Mouse (Mus musculus) G1E (cell line): ENCODE measurements around the gene Ttll8. TPM values are rescaled to one million over a fixed set of nuclear protein-coding genes. Genes with fewer than 3 reads are reported as not detected.

ENCODE experiments used
- ATAC-seq: 2 replicates; pipeline ENCODE4 v1.8.0; 2016; ENCODE audit warnings: mild to moderate bottlenecking; ENCODE audit not compliant: insufficient number of reproducible peaks, poor library complexity, low FRiP score, severe bottlenecking; ENCODE audit errors: extremely low read depth
- DNase-seq: peaks from one replicate; pipeline ENCODE4 v3.0.0; 2012; ENCODE audit warnings: low spot score
- H3K27me3 ChIP-seq: 2 replicates; pipeline ENCODE4 v1.6.1; 2012; ENCODE audit warnings: mild to moderate bottlenecking, low read length, inconsistent platforms; ENCODE audit not compliant: insufficient read depth
- H3K36me3 ChIP-seq: replicated peaks from 2 replicates; pipeline ENCODE3; 2012; ENCODE audit warnings: mild to moderate bottlenecking, inconsistent platforms
- H3K4me1 ChIP-seq: 2 replicates; pipeline ENCODE4 v1.6.1; 2012; ENCODE audit warnings: low read depth, low read length, inconsistent platforms, mixed read lengths; ENCODE audit not compliant: insufficient read depth
- H3K4me3 ChIP-seq: 2 replicates; pipeline ENCODE4 v1.5.1; 2012; ENCODE audit warnings: low read depth, mild to moderate bottlenecking, inconsistent platforms, low read length, moderate library complexity, mixed read lengths
- H3K9me3 ChIP-seq: replicated peaks from 2 replicates; pipeline ENCODE4 v1.6.1; 2012; ENCODE audit warnings: inconsistent platforms
- CTCF ChIP-seq: IDR thresholded peaks from 2 replicates; pipeline ENCODE4 v1.5.1; 2012; ENCODE audit warnings: low read depth, low read length, inconsistent platforms, mixed read lengths
- GATA1 ChIP-seq: IDR thresholded peaks from 2 replicates; pipeline ENCODE4 v1.6.1; 2012; ENCODE audit warnings: borderline replicate concordance, low read length, inconsistent platforms, mixed read lengths
- GATA2 ChIP-seq: IDR thresholded peaks from 2 replicates; pipeline ENCODE4 v1.6.1; 2012; ENCODE audit warnings: low read depth, low read length, inconsistent platforms, borderline replicate concordance
- POLR2AphosphoS5 ChIP-seq: IDR thresholded peaks from 2 replicates; pipeline ENCODE4 v1.6.1; 2012; ENCODE audit warnings: low read depth, low read length, inconsistent platforms; ENCODE audit not compliant: insufficient replicate concordance
- TAL1 ChIP-seq: conservative IDR thresholded peaks from 2 replicates; pipeline ENCODE4 v1.6.1; 2012; ENCODE audit warnings: low read depth, low read length, inconsistent platforms, mixed read lengths
- polyA plus RNA-seq: library from polyadenylated mRNA; stranded (reverse); fragments of >175 nt; gene quantifications from 2 replicates; pipeline ENCODE4 v1.2.3, GENCODE M21; 2012
- total RNA-seq, 2 experiments: library from RNA; stranded (forward) in 1 of 2; stranded (reverse) in 1 of 2; fragments of 200-1000 nt in 1 of 2; fragments of >200 nt in 1 of 2; fragmentation: Nextera tagmentation in 1 of 2; gene quantifications; 2 replicates each; pipeline ENCODE4 v1.2.3; 2014 to 2017

Ttll8 gene
- total and polyA plus RNA-seq, 3 experiments = 0.49 TPM; not detected in 2

DNA sequence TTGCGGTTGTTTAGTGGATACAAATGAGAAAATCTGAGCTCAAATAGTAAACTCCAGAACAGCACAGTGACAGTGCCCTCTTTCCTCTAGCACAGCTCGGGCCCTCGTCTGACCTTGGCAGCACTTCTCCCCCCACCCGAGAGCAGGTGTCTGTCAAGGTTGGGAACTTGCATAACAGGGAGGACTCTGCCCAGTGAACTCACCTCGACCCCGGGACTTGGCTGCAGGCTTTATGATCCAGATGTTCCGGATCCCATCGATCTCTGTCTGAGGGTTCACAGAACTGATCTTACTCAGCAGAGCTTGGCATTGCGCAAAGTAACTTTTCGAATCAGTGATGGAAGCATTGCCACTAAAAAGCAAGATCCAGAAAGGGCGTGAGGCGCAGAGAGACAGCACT lies 34.9 kb downstream of the Ttll8 start:
- TF ChIP-seq GATA2 = no peak
- TF ChIP-seq TAL1 = no peak
- TF ChIP-seq GATA1 = no peak
- no peak for TF ChIP-seq POLR2AphosphoS5
- TF ChIP-seq CTCF = no peak
- Histone ChIP-seq H3K27me3 (peaks cover 4% of the 10 kb centered on the region; the same call in 1 of the 2 replicates), H3K4me3 (no peak overlapping the region), H3K36me3 (no peaks in the 10 kb centered on the region), H3K9me3 (no peaks in the 10 kb centered on the region), H3K4me1 (no peaks in the 10 kb centered on the region)
- DNase-seq (no peak), ATAC-seq (no peak)

DNA sequence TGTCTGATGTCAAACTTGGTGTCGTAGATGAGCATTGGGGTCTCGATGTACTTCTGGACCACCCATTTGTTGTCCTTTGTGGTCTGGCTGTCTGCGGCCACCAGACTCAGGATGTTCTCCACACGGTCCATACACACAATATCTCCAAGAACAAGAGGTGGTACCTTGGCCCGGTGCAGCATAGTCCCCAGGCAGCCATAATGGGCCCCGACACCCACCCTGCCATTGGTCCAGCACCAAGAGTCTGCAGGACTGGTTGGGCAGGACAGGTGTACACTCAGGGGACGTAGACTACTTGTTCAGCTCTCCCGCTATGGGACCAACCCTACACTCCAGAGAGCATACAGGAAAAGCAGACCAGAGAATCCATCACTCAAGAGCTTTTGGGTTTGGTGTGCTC lies 37.1 kb downstream of the Ttll8 start:
- Histone ChIP-seq H3K9me3 (no peaks in the 10 kb centered on the region), H3K27me3 (peaks cover 4% of the 10 kb centered on the region; the same call in 1 of the 2 replicates), H3K36me3 (no peaks in the 10 kb centered on the region), H3K4me3 (no peak overlapping the region), H3K4me1 (no peaks in the 10 kb centered on the region)
- DNase-seq = no peak
- ATAC-seq = no peak
- TF ChIP-seq TAL1 (no peak), GATA1 (no peak), CTCF (no peak), POLR2AphosphoS5 (no peak), GATA2 (no peak)

- H3K4me3 ChIP-seq = no peak overlapping the region
- DNase-seq = no peak
- H3K4me1 ChIP-seq = no peaks in the 10 kb centered on the region
- no peaks in the 10 kb centered on the region for H3K27me3 ChIP-seq
- no peak for ATAC-seq
- no peaks in the 10 kb centered on the region for H3K36me3 ChIP-seq
- H3K9me3 ChIP-seq = no peaks in the 10 kb centered on the region
- TF ChIP-seq CTCF (no peak), GATA2 (no peak), POLR2AphosphoS5 (no peak), TAL1 (no peak), GATA1 (no peak)
Measured at GRCm38 (mm10) chr15:88916366-88916765, 37.9 kb downstream of the Ttll8 start.

DNA sequence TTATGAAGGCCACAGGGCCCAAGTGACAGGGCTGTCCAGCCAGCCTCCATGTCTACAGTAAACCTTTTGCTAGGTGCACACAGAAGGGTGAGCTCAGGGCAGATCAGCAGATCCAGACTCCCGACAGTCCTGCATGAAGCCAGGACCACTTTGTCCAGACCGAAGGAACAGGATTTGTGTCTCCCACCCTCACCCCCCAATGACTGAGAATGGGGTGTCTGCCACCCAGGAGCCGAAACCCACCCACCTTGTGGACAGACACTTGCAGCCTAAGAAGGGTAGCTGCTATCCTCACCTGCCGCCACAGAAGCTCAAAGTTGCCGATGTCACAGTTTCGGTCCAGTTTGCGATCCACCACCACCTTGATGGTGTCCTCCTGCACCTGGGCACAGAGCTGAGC lies 39.2 kb downstream of the Ttll8 start:
- H3K27me3 ChIP-seq = no peaks in the 10 kb centered on the region
- TF ChIP-seq TAL1 (no peak), CTCF (no peak), POLR2AphosphoS5 (no peak), GATA1 (no peak), GATA2 (no peak)
- H3K4me1 ChIP-seq = no peaks in the 10 kb centered on the region
- ATAC-seq (no peak), DNase-seq (no peak)
- H3K4me3 ChIP-seq = no peak overlapping the region
- H3K36me3 ChIP-seq = no peaks in the 10 kb centered on the region
- no peaks in the 10 kb centered on the region for H3K9me3 ChIP-seq

GRCm38 (mm10) chr15:88906347-88906746 lies 47.9 kb downstream of the Ttll8 start:
- Histone ChIP-seq H3K4me1 (no peaks in the 10 kb centered on the region), H3K4me3 (no peak overlapping the region), H3K9me3 (no peaks in the 10 kb centered on the region), H3K36me3 (no peaks in the 10 kb centered on the region), H3K27me3 (no peaks in the 10 kb centered on the region; the same call in 1 of the 2 replicates)
- DNase-seq = no peak
- ATAC-seq = no peak
- TF ChIP-seq POLR2AphosphoS5 (no peak), CTCF (no peak), GATA2 (no peak), GATA1 (no peak), TAL1 (no peak)

GRCm38 (mm10) chr15:88904056-88904811 lies 50.0 kb downstream of the Ttll8 start:
- H3K4me1 ChIP-seq = no peaks in the 10 kb centered on the region
- no peaks in the 10 kb centered on the region; the same call in 1 of the 2 replicates for H3K27me3 ChIP-seq
- no peak for ATAC-seq
- no peaks in the 10 kb centered on the region for H3K36me3 ChIP-seq
- TF ChIP-seq GATA1 (no peak), CTCF (no peak), GATA2 (no peak), TAL1 (no peak), POLR2AphosphoS5 (no peak)
- H3K9me3 ChIP-seq = no peaks in the 10 kb centered on the region
- no peak for DNase-seq
- H3K4me3 ChIP-seq = no peak overlapping the region
